Mouse (Mus musculus): Measurements from ENCODE around the gene Hoxd4. TPM values are rescaled to one million over a fixed set of nuclear protein-coding genes. Genes with fewer than 3 reads are reported as not detected.
A peak's percentile ranks its signal among the peaks of the same experiment; 100 is the strongest.

The Hoxd4 gene
- polyA plus RNA-seq, 1 experiment from 2014 or later: not detected

DNA sequence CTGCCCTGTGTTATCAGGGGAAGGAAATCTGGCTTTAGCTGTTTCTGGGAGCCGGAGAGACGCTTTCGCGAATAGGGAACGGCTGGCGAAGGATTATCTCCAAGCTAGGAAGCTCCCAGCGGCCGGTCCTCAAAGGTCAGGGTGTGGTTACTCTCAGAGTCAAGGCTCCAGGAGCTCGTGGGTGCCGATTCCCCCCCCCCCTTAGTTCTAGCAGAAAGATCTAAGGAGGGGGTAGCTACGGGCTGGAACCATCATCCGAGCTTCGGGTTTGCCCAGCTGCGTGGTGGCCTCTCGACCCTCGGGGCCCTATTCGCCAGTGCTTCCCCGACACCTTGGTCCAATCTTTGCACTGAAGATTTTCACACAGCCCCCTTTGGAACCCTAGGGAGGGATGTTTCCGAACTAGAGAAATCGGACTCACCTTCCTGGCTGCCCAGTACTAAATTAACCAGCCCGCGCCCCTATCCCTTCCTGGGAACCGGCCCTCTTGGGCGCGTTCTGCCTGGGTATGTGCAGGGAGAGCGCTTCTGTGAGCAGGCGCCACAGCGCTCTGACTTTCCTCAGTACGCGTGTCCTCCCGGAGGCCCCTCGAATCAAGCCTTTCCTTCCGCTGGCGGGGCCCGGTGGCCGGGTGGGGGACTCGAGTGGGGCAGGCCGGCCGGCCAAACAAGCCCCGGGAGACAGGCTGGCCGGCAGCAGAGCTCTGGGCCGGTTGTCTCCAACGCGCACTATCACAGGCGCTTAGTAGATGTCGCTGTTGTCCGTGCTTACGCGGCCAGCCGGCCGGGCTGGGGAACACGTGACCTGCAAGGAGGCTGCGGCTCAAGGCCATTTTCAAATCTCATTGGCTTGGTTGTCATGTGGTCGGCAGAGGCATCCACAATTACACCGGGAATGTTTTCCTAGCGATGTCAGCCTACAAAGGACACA lies 20.4 kb upstream of the Hoxd4 start, which contains the start of gene Hoxd10:
Gene Hoxd10 (plus strand): TSS at position 903 of the 930 bp plus-strand sequence.
- no peak within 1 kb of the TSS for H3K4me3 ChIP-seq (ENCODE audit: low read depth, low read length)
- H3K4me2 ChIP-seq (ENCODE audit: low read length): no peak within 1 kb of the TSS
- peak; percentile 48; the same call in 1 of the 2 replicates for ATAC-seq
- H3K36me3 ChIP-seq (ENCODE audit: control insufficient read depth, insufficient read depth, low read length): no peaks in the 10 kb centered on the region
- H3K9ac ChIP-seq (ENCODE audit: low read depth, low read length): no peak within 1 kb of the TSS
- 1% methylated on average over 56 of the region's 56 CpGs for WGBS
- no peak within 1 kb of the TSS for H3K27ac ChIP-seq (ENCODE audit: low read length)
- H3K27me3 ChIP-seq (ENCODE audit: control insufficient read depth, insufficient read depth, low read depth, low read length): peaks cover 85% of the 10 kb centered on the region
- H3K4me1 ChIP-seq (ENCODE audit: control insufficient read depth, insufficient read depth, low read length): no peaks in the 10 kb centered on the region
- H3K9me3 ChIP-seq (replicated peaks; ENCODE audit: control insufficient read depth, low read length, poor library complexity, severe bottlenecking): no peaks in the 10 kb centered on the region

DNA sequence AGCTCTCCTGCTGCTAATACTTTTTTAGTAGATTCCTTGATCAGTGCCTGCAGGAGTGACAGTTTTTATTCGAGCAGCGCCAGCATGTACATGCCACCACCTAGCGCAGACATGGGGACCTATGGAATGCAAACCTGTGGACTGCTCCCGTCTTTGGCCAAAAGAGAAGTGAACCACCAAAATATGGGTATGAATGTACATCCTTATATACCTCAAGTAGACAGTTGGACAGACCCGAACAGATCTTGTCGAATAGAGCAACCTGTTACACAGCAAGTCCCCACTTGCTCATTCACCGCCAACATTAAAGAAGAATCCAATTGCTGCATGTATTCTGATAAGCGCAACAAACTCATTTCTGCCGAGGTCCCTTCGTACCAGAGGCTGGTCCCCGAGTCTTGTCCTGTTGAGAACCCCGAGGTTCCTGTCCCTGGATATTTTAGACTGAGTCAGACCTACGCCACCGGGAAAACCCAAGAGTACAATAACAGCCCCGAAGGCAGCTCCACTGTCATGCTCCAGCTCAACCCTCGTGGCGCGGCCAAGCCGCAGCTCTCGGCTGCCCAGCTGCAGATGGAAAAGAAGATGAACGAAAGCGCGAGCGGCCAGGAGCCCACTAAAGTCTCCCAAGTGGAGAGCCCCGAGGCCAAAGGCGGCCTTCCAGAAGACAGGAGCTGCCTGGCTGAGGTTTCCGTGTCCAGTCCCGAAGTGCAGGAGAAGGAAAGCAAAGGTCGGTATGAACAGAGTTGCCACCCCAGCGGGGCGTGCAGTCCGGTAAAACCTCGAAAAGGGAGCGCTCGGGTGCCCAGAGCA lies 19.5 kb upstream of the Hoxd4 start:
- H3K4me3 ChIP-seq (ENCODE audit: low read depth, low read length): no peak overlapping the region
- H3K27me3 ChIP-seq (ENCODE audit: control insufficient read depth, insufficient read depth, low read depth, low read length): peaks cover 85% of the 10 kb centered on the region
- no peak overlapping the region for H3K4me2 ChIP-seq (ENCODE audit: low read length)
- no peak overlapping the region for H3K9ac ChIP-seq (ENCODE audit: low read depth, low read length)
- H3K9me3 ChIP-seq (replicated peaks; ENCODE audit: control insufficient read depth, low read length, poor library complexity, severe bottlenecking): no peaks in the 10 kb centered on the region
- 3% methylated on average over 35 of the region's 35 CpGs for WGBS
- no peak for ATAC-seq
- H3K4me1 ChIP-seq (ENCODE audit: control insufficient read depth, insufficient read depth, low read length): no peaks in the 10 kb centered on the region
- no peak overlapping the region for H3K27ac ChIP-seq (ENCODE audit: low read length)
- H3K36me3 ChIP-seq (ENCODE audit: control insufficient read depth, insufficient read depth, low read length): no peaks in the 10 kb centered on the region

DNA sequence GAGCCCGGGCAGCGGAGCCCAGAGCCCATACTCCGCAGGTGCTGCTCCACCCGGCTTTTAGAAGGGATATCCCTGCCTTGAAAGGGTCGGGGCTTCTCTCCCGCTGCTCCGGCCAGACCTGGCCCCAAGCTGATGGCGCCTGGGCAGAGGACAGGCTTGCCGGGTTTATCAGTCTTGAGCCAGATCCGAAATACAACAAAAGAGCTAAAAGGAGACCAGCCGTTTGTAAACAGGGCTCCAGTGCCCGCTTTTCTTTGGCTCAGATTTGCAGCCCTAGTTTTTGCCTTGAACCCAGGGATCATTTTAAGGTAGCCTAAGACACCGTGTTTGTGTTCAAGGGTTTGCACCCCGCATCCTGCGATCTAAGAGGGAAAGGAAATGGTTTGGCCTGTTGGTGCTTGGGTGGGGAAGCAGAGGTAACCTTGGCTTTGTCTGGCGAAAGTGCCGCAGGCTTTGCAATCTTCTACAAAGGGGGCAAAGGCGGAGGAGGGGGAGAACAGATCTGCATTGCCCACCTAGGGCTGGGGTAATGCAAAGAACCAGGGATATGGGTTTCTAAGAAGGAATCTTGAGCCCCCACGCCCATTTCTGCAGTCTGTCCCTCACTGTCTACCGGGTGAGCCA lies 18.8 kb upstream of the Hoxd4 start:
- no peak overlapping the region for H3K27ac ChIP-seq (ENCODE audit: low read length)
- no peaks in the 10 kb centered on the region for H3K36me3 ChIP-seq (ENCODE audit: control insufficient read depth, insufficient read depth, low read length)
- H3K4me3 ChIP-seq (ENCODE audit: low read depth, low read length): no peak overlapping the region
- peaks cover 2% of the 10 kb centered on the region; the same call in 1 of the 2 replicates for H3K4me1 ChIP-seq (ENCODE audit: control insufficient read depth, insufficient read depth, low read length)
- H3K27me3 ChIP-seq (ENCODE audit: control insufficient read depth, insufficient read depth, low read depth, low read length): peaks cover 84% of the 10 kb centered on the region
- ATAC-seq: no peak
- no peak overlapping the region for H3K4me2 ChIP-seq (ENCODE audit: low read length)
- H3K9ac ChIP-seq (ENCODE audit: low read depth, low read length): no peak overlapping the region
- no peaks in the 10 kb centered on the region for H3K9me3 ChIP-seq (replicated peaks; ENCODE audit: control insufficient read depth, low read length, poor library complexity, severe bottlenecking)
- 2% methylated on average over 20 of the region's 20 CpGs for WGBS

DNA sequence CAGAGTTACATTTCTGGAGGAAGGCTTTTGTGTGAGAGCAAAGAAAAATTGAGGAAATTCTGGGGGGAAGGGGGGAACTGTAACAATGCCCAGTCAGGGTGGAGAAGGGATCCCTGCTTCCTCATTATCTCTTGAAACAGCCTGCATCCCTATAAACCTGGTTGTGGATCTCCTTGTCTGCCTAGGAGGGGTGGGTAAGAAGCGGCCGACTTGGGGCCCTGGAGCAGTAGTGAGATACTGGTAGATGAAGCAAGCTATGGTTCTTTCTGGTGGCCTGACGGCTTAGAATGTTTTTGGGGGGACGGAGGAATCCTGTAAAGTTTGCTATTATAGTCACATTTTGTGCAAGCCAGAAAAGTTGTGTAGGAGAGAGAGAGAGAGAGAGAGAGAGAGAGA lies 18.3 kb upstream of the Hoxd4 start:
- no peak overlapping the region for H3K4me2 ChIP-seq (ENCODE audit: low read length)
- H3K27me3 ChIP-seq (ENCODE audit: control insufficient read depth, insufficient read depth, low read depth, low read length): peaks cover 80% of the 10 kb centered on the region
- H3K36me3 ChIP-seq (ENCODE audit: control insufficient read depth, insufficient read depth, low read length): no peaks in the 10 kb centered on the region
- H3K4me1 ChIP-seq (ENCODE audit: control insufficient read depth, insufficient read depth, low read length): peaks cover 4% of the 10 kb centered on the region
- H3K27ac ChIP-seq (ENCODE audit: low read length): no peak overlapping the region
- H3K9me3 ChIP-seq (replicated peaks; ENCODE audit: control insufficient read depth, low read length, poor library complexity, severe bottlenecking): no peaks in the 10 kb centered on the region
- ATAC-seq: no peak
- no peak overlapping the region for H3K9ac ChIP-seq (ENCODE audit: low read depth, low read length)
- 5% methylated on average over 4 of the region's 4 CpGs for WGBS
- no peak overlapping the region for H3K4me3 ChIP-seq (ENCODE audit: low read depth, low read length)

DNA sequence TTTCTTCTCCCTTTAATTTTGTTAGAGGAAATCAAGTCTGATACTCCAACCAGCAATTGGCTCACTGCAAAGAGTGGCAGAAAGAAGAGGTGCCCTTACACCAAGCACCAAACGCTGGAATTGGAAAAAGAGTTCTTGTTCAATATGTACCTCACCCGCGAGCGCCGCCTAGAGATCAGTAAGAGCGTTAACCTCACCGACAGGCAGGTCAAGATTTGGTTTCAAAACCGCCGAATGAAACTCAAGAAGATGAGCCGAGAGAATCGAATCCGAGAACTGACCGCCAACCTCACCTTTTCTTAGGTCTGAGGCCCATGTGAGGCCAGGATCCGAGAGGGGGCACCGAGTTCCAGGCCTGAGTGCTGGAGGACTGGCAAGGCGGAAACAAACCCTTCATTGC lies 17.7 kb upstream of the Hoxd4 start:
- peaks cover 4% of the 10 kb centered on the region for H3K4me1 ChIP-seq (ENCODE audit: control insufficient read depth, insufficient read depth, low read length)
- no peak overlapping the region for H3K4me2 ChIP-seq (ENCODE audit: low read length)
- H3K36me3 ChIP-seq (ENCODE audit: control insufficient read depth, insufficient read depth, low read length): no peaks in the 10 kb centered on the region
- no peak overlapping the region for H3K4me3 ChIP-seq (ENCODE audit: low read depth, low read length)
- WGBS: 2% methylated on average over 16 of the region's 16 CpGs
- peaks cover 74% of the 10 kb centered on the region for H3K27me3 ChIP-seq (ENCODE audit: control insufficient read depth, insufficient read depth, low read depth, low read length)
- ATAC-seq: no peak
- H3K27ac ChIP-seq (ENCODE audit: low read length): no peak overlapping the region
- no peaks in the 10 kb centered on the region for H3K9me3 ChIP-seq (replicated peaks; ENCODE audit: control insufficient read depth, low read length, poor library complexity, severe bottlenecking)
- no peak overlapping the region for H3K9ac ChIP-seq (ENCODE audit: low read depth, low read length)

DNA sequence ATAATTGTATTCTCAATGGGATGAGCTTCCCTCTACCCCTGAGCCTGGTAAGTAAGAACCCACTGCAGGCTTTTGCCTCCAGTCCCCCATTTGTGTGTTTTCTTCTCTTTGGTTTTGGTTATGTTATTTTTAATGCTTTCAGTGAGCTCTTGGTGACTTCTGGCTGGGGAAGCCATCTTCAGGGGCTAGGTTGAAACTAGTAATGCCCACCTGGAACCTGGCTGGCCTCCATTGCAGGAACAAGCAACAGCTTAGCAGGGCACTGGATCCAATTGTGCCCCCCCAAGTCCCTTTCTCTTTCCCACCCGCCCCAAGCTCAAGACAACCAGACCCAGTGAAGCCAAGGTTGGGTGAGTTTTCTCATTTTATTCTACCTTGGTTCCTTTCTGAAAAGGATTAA lies 16.3 kb upstream of the Hoxd4 start:
- Histone ChIP-seq H3K27ac (ENCODE audit: low read length) (no peak overlapping the region), H3K4me1 (ENCODE audit: control insufficient read depth, insufficient read depth, low read length) (peaks cover 4% of the 10 kb centered on the region), H3K36me3 (ENCODE audit: control insufficient read depth, insufficient read depth, low read length) (no peaks in the 10 kb centered on the region), H3K9me3 (replicated peaks; ENCODE audit: control insufficient read depth, low read length, poor library complexity, severe bottlenecking) (no peaks in the 10 kb centered on the region), H3K4me2 (ENCODE audit: low read length) (no peak overlapping the region), H3K4me3 (ENCODE audit: low read depth, low read length) (no peak overlapping the region), H3K9ac (ENCODE audit: low read depth, low read length) (no peak overlapping the region), H3K27me3 (ENCODE audit: control insufficient read depth, insufficient read depth, low read depth, low read length) (peaks cover 76% of the 10 kb centered on the region)
- 6% methylated on average over 1 of the region's 1 CpGs for WGBS
- no peak for ATAC-seq

DNA sequence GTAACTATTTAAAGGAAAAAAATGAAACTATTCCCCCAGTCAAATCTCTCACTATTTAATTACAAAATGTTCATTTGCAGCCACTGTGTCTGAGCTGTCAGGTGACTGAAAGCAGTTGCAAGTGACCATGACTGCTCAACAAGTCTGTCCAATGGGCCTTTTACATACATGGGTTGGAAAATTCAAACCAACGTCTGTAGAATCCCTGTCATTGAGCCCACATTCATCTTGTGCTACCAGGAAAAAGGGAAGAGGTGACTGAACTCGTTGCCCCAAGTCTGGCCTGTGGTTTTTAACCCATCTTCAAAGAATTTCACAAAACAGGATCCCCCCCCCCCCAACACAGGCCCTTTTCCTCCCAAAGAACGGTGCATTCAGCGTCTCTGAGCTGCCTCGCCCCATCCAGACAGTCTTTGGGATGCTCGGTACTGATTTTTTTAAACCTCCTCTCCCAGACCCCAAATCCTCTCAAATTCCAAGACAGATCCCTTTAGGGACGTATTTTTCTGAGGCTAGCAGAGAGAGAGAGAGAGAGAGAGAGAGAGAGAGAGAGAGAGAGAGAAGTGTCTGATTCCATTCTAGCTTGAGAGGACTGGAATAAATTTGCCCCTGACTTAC lies 15.8 kb upstream of the Hoxd4 start:
- Histone ChIP-seq H3K9ac (ENCODE audit: low read depth, low read length) (no peak overlapping the region), H3K36me3 (ENCODE audit: control insufficient read depth, insufficient read depth, low read length) (no peaks in the 10 kb centered on the region), H3K27me3 (ENCODE audit: control insufficient read depth, insufficient read depth, low read depth, low read length) (peaks cover 79% of the 10 kb centered on the region), H3K4me2 (ENCODE audit: low read length) (no peak overlapping the region), H3K4me1 (ENCODE audit: control insufficient read depth, insufficient read depth, low read length) (peaks cover 4% of the 10 kb centered on the region), H3K4me3 (ENCODE audit: low read depth, low read length) (no peak overlapping the region), H3K9me3 (replicated peaks; ENCODE audit: control insufficient read depth, low read length, poor library complexity, severe bottlenecking) (no peaks in the 10 kb centered on the region), H3K27ac (ENCODE audit: low read length) (no peak overlapping the region)
- ATAC-seq: no peak
- 4% methylated on average over 7 of the region's 7 CpGs for WGBS

DNA sequence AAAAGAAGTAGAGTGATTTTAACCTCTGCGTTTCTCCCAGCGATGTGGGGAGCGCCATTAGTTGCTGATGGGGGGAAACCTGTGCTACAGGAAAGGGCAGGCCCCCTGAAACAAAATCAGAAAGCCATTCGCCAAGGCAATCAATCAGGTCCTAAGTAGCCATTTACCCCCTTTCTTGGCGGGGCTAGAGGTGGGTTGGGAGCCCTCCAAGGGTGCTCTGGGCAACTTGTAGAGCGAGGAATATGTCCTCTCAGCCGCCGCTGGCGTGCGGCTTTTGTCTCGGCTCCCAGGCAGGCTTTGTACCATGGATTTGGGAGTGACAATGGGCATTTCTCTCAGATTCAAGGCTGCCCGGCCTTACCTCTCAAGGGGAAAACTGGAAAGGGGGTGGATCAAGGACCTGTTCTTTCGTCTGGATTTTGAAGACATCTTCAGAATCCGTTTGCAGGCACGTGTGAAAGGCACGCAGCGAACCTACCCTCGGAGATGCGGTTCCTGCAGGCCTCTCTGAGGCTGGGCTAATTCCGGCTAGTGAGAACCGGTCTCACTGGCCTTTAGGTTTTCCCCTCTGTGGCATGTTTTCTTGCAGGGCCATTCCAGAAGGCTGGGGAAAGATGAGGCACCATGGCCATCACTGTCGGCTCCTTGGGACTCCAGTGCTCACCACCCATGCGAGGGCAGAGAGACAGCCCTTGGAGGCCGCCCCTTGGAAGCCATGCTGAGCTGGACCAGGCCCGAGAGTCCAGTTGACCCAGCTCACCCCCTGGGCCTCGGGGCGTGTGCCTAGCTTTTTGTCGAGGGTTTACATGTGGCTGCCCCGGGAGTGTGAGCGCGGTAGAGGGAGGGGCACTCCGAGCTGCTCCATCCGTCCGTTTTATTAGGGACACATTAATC lies 15.0 kb upstream of the Hoxd4 start:
- ATAC-seq: no peak
- Histone ChIP-seq H3K4me3 (ENCODE audit: low read depth, low read length) (no peak overlapping the region), H3K27me3 (ENCODE audit: control insufficient read depth, insufficient read depth, low read depth, low read length) (peaks cover 78% of the 10 kb centered on the region), H3K36me3 (ENCODE audit: control insufficient read depth, insufficient read depth, low read length) (no peaks in the 10 kb centered on the region), H3K4me1 (ENCODE audit: control insufficient read depth, insufficient read depth, low read length) (peaks cover 4% of the 10 kb centered on the region), H3K27ac (ENCODE audit: low read length) (no peak overlapping the region), H3K4me2 (ENCODE audit: low read length) (no peak overlapping the region), H3K9ac (ENCODE audit: low read depth, low read length) (no peak overlapping the region), H3K9me3 (replicated peaks; ENCODE audit: control insufficient read depth, low read length, poor library complexity, severe bottlenecking) (no peaks in the 10 kb centered on the region)
- WGBS: under 1% methylated on average over 34 of the region's 34 CpGs

Measured in midbrain, embryonic 16.5 days (tissue).